Mouse (Mus musculus): ENCODE measurements around the gene Parl. TPM values are rescaled to one million over a fixed set of nuclear protein-coding genes. Genes with fewer than 3 reads are reported as not detected.

The Parl gene
- total RNA-seq (2021) = 10 to 100 TPM; 60.9 to 69.8 TPM
- long read RNA-seq, experiment 1, transcript Parl-201 (10 exons, 1,348 nt) = major isoform, 54 of 60 reads
- long read RNA-seq, experiment 1, partial matches to known transcripts = 3 of 60 reads
- long read RNA-seq, experiment 1, other reads (novel, unspliced or antisense) = 0 of 60 reads
- long read RNA-seq, experiment 2, transcript Parl-201 (10 exons, 1,348 nt) = major isoform, 59 of 62 reads
- long read RNA-seq, experiment 2, partial matches to known transcripts = 1 of 62 reads
- long read RNA-seq, experiment 2, other reads (novel, unspliced or antisense) = 1 of 62 reads

GRCm38 (mm10) chr16:20301770-20302649 lies at the start of gene Parl:
TSS of gene Parl (minus strand) at chr16:20302387.
- intact Hi-C loops (cut with DNase I) = loop anchor here (1.0 to 10.0 kb wide), 2 partner anchors 89 to 577 kb away; no protein-coding TSS in a partner anchor

GRCm38 (mm10) chr16:20345464-20345863 lies 43.3 kb upstream of the Parl start:
- no peak overlapping the region for H3K4me3 ChIP-seq
- no peak overlapping the region for H3K27ac ChIP-seq
- TF ChIP-seq CTCF (IDR thresholded peaks at IDR 0.05) = no peak
- no peak for DNase-seq
- intact Hi-C loops (cut with DNase I) = no loop called here

More at GRCm38 (mm10) chr16:20301770-20302649, at the start of gene Parl:
- Histone ChIP-seq H3K27ac (peak within 1 kb of the TSS; percentile 94), H3K4me3 (peak within 1 kb of the TSS; percentile 97)
- peak; percentile 89 for TF ChIP-seq CTCF (IDR thresholded peaks at IDR 0.05)
- peak; percentile 88 for DNase-seq

GRCm38 (mm10) chr16:20338616-20339015 lies 36.4 kb upstream of the Parl start:
- H3K4me3 ChIP-seq = no peak overlapping the region
- H3K27ac ChIP-seq = no peak overlapping the region
- no peak for TF ChIP-seq CTCF (IDR thresholded peaks at IDR 0.05)
- no peak for DNase-seq
- intact Hi-C loops (cut with DNase I) = no loop called here

- intact Hi-C loops (cut with DNase I) = no loop called here
- Histone ChIP-seq H3K4me3 (no peak overlapping the region), H3K27ac (no peak overlapping the region)
- TF ChIP-seq CTCF (IDR thresholded peaks at IDR 0.05) = no peak
- DNase-seq = no peak
Measured at GRCm38 (mm10) chr16:20334918-20335317, 32.7 kb upstream of the Parl start.

GRCm38 (mm10) chr16:20328306-20328705 lies 26.1 kb upstream of the Parl start:
- TF ChIP-seq CTCF (IDR thresholded peaks at IDR 0.05) = no peak
- DNase-seq = no peak
- Histone ChIP-seq H3K4me3 (no peak overlapping the region), H3K27ac (no peak overlapping the region)
- intact Hi-C loops (cut with DNase I) = no loop called here

GRCm38 (mm10) chr16:20325286-20325685 lies 23.1 kb upstream of the Parl start, which contains the start of gene Cyp2ab1:
TSS of gene Cyp2ab1 (minus strand) at chr16:20325404.
- Histone ChIP-seq H3K4me3 (peak within 1 kb of the TSS; percentile 38), H3K27ac (peak within 1 kb of the TSS; percentile 32; the same call in 1 of the 2 replicates)
- no peak for TF ChIP-seq CTCF (IDR thresholded peaks at IDR 0.05)
- DNase-seq = no peak
- intact Hi-C loops (cut with DNase I) = no loop called here

- intact Hi-C loops (cut with DNase I) = no loop called here
- peak overlapping the region; percentile 32; the same call in 1 of the 2 replicates for H3K27ac ChIP-seq
- peak overlapping the region; percentile 38 for H3K4me3 ChIP-seq
- DNase-seq = no peak
- TF ChIP-seq CTCF (IDR thresholded peaks at IDR 0.05) = no peak
Measured at GRCm38 (mm10) chr16:20323907-20324306, 21.7 kb upstream of the Parl start.

GRCm38 (mm10) chr16:20322274-20322673 lies 20.1 kb upstream of the Parl start:
- Histone ChIP-seq H3K27ac (no peak overlapping the region), H3K4me3 (no peak overlapping the region)
- DNase-seq = no peak
- TF ChIP-seq CTCF (IDR thresholded peaks at IDR 0.05) = no peak; the same call in 1 of the 2 replicates
- intact Hi-C loops (cut with DNase I) = no loop called here

- TF ChIP-seq CTCF (IDR thresholded peaks at IDR 0.05) = no peak
- no peak overlapping the region for H3K27ac ChIP-seq
- no peak overlapping the region for H3K4me3 ChIP-seq
- no peak for DNase-seq
- intact Hi-C loops (cut with DNase I) = no loop called here
Measured at GRCm38 (mm10) chr16:20316770-20317169, 14.6 kb upstream of the Parl start.

- no peak overlapping the region for H3K27ac ChIP-seq
- H3K4me3 ChIP-seq = no peak overlapping the region
- TF ChIP-seq CTCF (IDR thresholded peaks at IDR 0.05) = no peak
- DNase-seq = no peak
- intact Hi-C loops (cut with DNase I) = no loop called here
Measured at GRCm38 (mm10) chr16:20315266-20315665, 13.1 kb upstream of the Parl start.

- no peak for TF ChIP-seq CTCF (IDR thresholded peaks at IDR 0.05)
- H3K27ac ChIP-seq = no peak overlapping the region
- intact Hi-C loops (cut with DNase I) = no loop called here
- no peak for DNase-seq
- H3K4me3 ChIP-seq = no peak overlapping the region
Measured at GRCm38 (mm10) chr16:20312272-20312671, 10.1 kb upstream of the Parl start.

- intact Hi-C loops (cut with DNase I) = loop anchor here (10.0 kb wide), 1 partner anchor 575 kb away; no protein-coding TSS in a partner anchor
- no peak for DNase-seq
- H3K4me3 ChIP-seq = no peak overlapping the region; the same call in 1 of the 2 replicates
- no peak for TF ChIP-seq CTCF (IDR thresholded peaks at IDR 0.05)
- H3K27ac ChIP-seq = no peak overlapping the region
Measured at GRCm38 (mm10) chr16:20300076-20300475, 2.1 kb downstream of the Parl start.

- TF ChIP-seq CTCF (IDR thresholded peaks at IDR 0.05) = no peak
- intact Hi-C loops (cut with DNase I) = no loop called here
- Histone ChIP-seq H3K27ac (peak overlapping the region; percentile 61), H3K4me3 (no peak overlapping the region)
- DNase-seq = no peak
Measured at GRCm38 (mm10) chr16:20280238-20280637, 21.9 kb downstream of the Parl start.
